Mouse (Mus musculus) liver, embryonic 14.5 days (tissue): ENCODE results near the gene Pgm2l1. TPM values are rescaled to one million over a fixed set of nuclear protein-coding genes. Genes with fewer than 3 reads are reported as not detected.

Experiments
- ATAC-seq: fragments of 200-750 bp; cut with Nextera tagmentation; 2 replicates; pipeline ENCODE4 v1.8.0; 2017; ENCODE audit warnings: moderate number of reproducible peaks, mild to moderate bottlenecking, moderate library complexity; ENCODE audit not compliant: insufficient read depth
- DNase-seq, 3 experiments: peaks; one replicate each; pipeline ENCODE4 v3.0.0-alpha.2; 2012 to 2013; ENCODE audit warnings: low read depth in 3 of 3, low spot score in 3 of 3
- H3K27ac ChIP-seq: fragments of 300-500 bp; sonication (generic); 2 replicates; pipeline ENCODE4 v1.5.1; 2014; ENCODE audit warnings: moderate library complexity, mild to moderate bottlenecking, control low read depth, inconsistent platforms
- H3K27me3 ChIP-seq: fragments of 300-500 bp; sonication (generic); 2 replicates; pipeline ENCODE4 v1.6.1; 2014; ENCODE audit warnings: mild to moderate bottlenecking, low read length, moderate library complexity; ENCODE audit not compliant: control insufficient read depth, insufficient read depth
- H3K36me3 ChIP-seq: fragments of 300-500 bp; sonication (generic); replicated peaks from 2 replicates; pipeline ENCODE4 v1.6.1; 2014; ENCODE audit warnings: low read depth; ENCODE audit not compliant: control insufficient read depth, insufficient read depth
- H3K4me1 ChIP-seq, 2 experiments: fragments of 200-500 bp in 1 of 2; fragments of 300-500 bp in 1 of 2; sonication (generic) in 1 of 2; replicated peaks; 2 replicates each; pipeline ENCODE4 v1.6.1; 2012 to 2014; ENCODE audit warnings: antibody characterized with exemption in 1 of 2, inconsistent platforms in 1 of 2, low read length in 1 of 2; ENCODE audit not compliant: control insufficient read depth in 2 of 2, insufficient read depth in 2 of 2
- H3K4me2 ChIP-seq: fragments of 300-500 bp; sonication (generic); 2 replicates; pipeline ENCODE4 v1.6.1; 2014; ENCODE audit warnings: low read depth, mild to moderate bottlenecking, control low read depth, moderate library complexity
- H3K4me3 ChIP-seq, 2 experiments: fragments of 200-500 bp in 1 of 2; fragments of 300-500 bp in 1 of 2; sonication (generic) in 1 of 2; 2 replicates each; pipeline ENCODE4 v1.5.1; 2012 to 2014; ENCODE audit warnings: low read depth in 2 of 2, low read length in 2 of 2, mild to moderate bottlenecking in 2 of 2, control low read depth in 1 of 2, inconsistent platforms in 1 of 2, moderate library complexity in 1 of 2; ENCODE audit not compliant: insufficient read depth in 1 of 2
- H3K9ac ChIP-seq: fragments of 300-500 bp; sonication (generic); replicated peaks from 2 replicates; pipeline ENCODE4 v1.6.1; 2014; ENCODE audit warnings: mild to moderate bottlenecking, control low read depth, moderate library complexity
- H3K9me3 ChIP-seq: fragments of 300-500 bp; sonication (generic); 2 replicates; pipeline ENCODE4 v1.6.1; 2016; ENCODE audit warnings: low read length, mixed read lengths; ENCODE audit not compliant: control insufficient read depth
- CTCF ChIP-seq: IDR thresholded peaks from 2 replicates; pipeline ENCODE4 v1.5.1; 2016; ENCODE audit warnings: antibody characterized with exemption, low read depth, control low read depth
- EP300 ChIP-seq: IDR thresholded peaks from 2 replicates; pipeline ENCODE4 v1.6.1; 2016; ENCODE audit warnings: antibody characterized with exemption, low read depth
- WGBS: fragments of 180-500 bp; shearing (Covaris S2); extraction: QIAGEN DNeasy Blood & Tissue Kit; methylation state at CpG from one replicate; pipeline ENCODE4 v1.1.7; 2014; ENCODE audit not compliant: insufficient replicate concordance; 5-methylcytosine and 5-hydroxymethylcytosine counted together
- polyA plus RNA-seq, 2 experiments: library from polyadenylated mRNA; depleted of rRNA in 1 of 2; stranded (reverse) in 1 of 2; unstranded in 1 of 2; fragments of >200 nt; fragmentation: Nextera tagmentation in 1 of 2; extraction: Ambion mirVana in 1 of 2; gene quantifications; 2 replicates each; pipeline versions ENCODE4 v1.2.1 to v1.2.3; 2012 to 2014

The Pgm2l1 gene
- polyA plus RNA-seq, 2 experiments = 1.3 to 2.4 TPM

DNA sequence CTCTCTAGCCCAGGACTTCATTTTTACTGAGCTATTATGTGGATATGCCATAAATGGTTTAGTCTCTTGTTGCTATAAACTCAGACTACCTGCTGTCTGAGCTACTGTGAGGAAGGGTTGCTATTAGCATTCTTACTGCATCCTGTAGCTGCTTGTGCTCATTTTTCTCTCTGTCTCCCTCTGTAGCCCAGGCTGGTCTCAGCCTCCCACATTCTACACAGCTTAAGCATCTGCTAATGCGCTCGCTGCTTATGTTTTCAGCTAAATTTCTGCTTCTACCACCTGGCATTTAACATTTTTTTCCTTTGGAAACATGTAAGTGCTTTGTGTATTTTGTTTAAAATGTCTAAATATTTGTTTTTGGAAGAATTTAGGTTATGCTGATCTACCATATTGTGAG lies 68.6 kb downstream of the Pgm2l1 start:
- Histone ChIP-seq H3K4me1 (no peaks in the 10 kb centered on the region), H3K9ac (no peak overlapping the region), H3K4me3 (no peak overlapping the region), H3K4me2 (no peak overlapping the region), H3K9me3 (no peaks in the 10 kb centered on the region), H3K27ac (no peak overlapping the region), H3K27me3 (no peaks in the 10 kb centered on the region), H3K36me3 (no peaks in the 10 kb centered on the region)
- DNase-seq = no peak
- no peak for TF ChIP-seq CTCF
- no peak for TF ChIP-seq EP300
- WGBS = 83% methylated on average over 2 of the region's 2 CpGs
- ATAC-seq = no peak

- H3K9me3 ChIP-seq = no peaks in the 10 kb centered on the region
- H3K4me1 ChIP-seq = no peaks in the 10 kb centered on the region; a peak in 1 of 4 replicates
- TF ChIP-seq EP300 (no peak), CTCF (no peak)
- no peaks in the 10 kb centered on the region for H3K27me3 ChIP-seq
- no peak overlapping the region for H3K4me3 ChIP-seq
- no peak for ATAC-seq
- 65% methylated on average over 6 of the region's 6 CpGs for WGBS
- DNase-seq = no peak
- no peak overlapping the region for H3K9ac ChIP-seq
- H3K36me3 ChIP-seq = no peaks in the 10 kb centered on the region
- no peak overlapping the region for H3K27ac ChIP-seq
- H3K4me2 ChIP-seq = no peak overlapping the region
These were observed 69.5 kb downstream of the Pgm2l1 start for GRCm38 (mm10) chr7:100296699-100297098.

DNA sequence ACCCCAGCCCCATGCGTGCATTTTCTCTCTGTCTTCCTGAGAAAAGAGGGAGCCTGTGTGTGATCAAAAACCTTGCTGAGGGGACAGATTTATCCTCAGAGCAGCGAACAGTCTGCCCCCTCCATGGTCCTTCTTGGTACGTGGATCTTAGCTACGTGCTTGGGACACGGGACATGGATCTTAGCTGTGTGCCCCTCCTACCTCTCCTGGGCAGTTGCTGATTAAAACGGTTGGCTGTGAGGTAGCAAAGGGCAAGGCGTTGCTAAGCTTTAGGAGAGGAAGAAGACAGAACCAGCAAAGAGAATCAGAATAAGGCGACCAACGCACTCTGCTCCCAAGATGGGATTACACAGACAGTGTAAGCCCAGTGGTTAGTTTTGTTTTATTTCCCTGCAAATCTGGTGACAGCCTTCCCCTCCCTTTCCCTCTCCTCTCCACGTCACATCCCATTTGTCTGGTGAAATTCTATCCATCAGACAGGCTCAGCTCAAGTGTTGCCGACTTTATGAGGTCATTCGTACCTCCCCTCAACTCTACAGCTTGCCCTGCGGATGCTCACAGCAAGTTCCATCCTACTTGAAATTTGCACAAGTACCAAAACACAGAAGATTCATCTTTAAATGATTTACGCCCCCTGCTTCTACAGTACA lies 71.8 kb downstream of the Pgm2l1 start:
- H3K27me3 ChIP-seq = no peaks in the 10 kb centered on the region
- no peaks in the 10 kb centered on the region; a peak in 1 of 4 replicates for H3K4me1 ChIP-seq
- ATAC-seq (no peak), DNase-seq (no peak)
- H3K4me2 ChIP-seq = no peak overlapping the region
- no peaks in the 10 kb centered on the region for H3K9me3 ChIP-seq
- 62% methylated on average over 14 of the region's 14 CpGs for WGBS
- no peaks in the 10 kb centered on the region for H3K36me3 ChIP-seq
- H3K9ac ChIP-seq = no peak overlapping the region
- H3K27ac ChIP-seq = no peak overlapping the region
- TF ChIP-seq EP300 = no peak
- no peak for TF ChIP-seq CTCF
- H3K4me3 ChIP-seq = no peak overlapping the region

DNA sequence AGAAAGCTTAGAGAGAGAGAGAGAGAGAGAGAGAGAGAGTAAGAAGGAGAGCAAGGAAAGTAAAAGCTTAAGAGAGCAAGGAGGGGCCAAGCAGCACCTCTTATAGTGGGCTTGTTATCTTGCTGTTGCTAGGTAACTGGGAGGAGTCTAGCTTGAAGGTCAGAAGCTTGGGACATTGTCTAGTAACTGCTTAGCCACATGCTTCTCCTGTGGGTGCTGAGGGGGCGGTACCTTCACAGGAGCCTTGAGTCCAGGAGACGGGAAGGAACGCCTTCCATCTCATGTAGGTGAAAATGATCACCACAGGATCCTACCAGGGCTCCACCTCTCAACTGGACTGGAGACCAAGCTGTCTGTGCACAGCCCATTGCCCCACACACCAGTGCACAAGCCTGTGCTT lies 74.2 kb downstream of the Pgm2l1 start:
- ATAC-seq (no peak), DNase-seq (no peak)
- Histone ChIP-seq H3K27ac (no peak overlapping the region), H3K4me3 (no peak overlapping the region), H3K27me3 (no peaks in the 10 kb centered on the region), H3K36me3 (no peaks in the 10 kb centered on the region), H3K9me3 (no peaks in the 10 kb centered on the region), H3K9ac (no peak overlapping the region), H3K4me2 (no peak overlapping the region), H3K4me1 (no peaks in the 10 kb centered on the region; a peak in 1 of 4 replicates)
- TF ChIP-seq EP300 (no peak), CTCF (no peak)
- WGBS = 47% methylated on average over 3 of the region's 3 CpGs

DNA sequence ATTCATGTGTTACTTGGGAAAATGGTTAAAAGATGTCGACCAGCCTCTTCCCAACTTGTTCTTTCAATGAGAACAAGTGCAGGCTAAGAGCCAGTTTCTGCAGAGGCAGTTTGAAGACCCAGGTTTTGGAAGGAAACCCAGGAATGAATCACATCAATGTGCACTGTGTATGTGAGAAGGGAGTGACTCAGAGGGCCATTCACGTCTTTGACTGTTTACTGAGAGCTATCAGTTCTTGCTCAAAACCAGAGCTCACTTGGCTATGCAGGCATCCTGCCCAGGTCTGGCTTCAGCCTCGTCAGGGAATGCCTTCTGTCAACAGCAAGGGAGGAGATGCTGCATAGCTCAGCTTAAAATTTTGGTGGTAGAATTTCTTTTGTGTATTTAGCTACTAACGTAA lies 75.1 kb downstream of the Pgm2l1 start:
- WGBS = 39% methylated on average over 4 of the region's 4 CpGs
- H3K9ac ChIP-seq = no peak overlapping the region
- DNase-seq = no peak

More for the DNA sequence above, 75.1 kb downstream of the Pgm2l1 start:
- no peak overlapping the region for H3K4me3 ChIP-seq
- ATAC-seq = no peak
- no peak overlapping the region for H3K27ac ChIP-seq
- H3K9me3 ChIP-seq = no peaks in the 10 kb centered on the region
- H3K27me3 ChIP-seq = no peaks in the 10 kb centered on the region
- TF ChIP-seq EP300 (no peak), CTCF (no peak)
- no peak overlapping the region for H3K4me2 ChIP-seq
- H3K4me1 ChIP-seq = no peaks in the 10 kb centered on the region; a peak in 1 of 4 replicates
- H3K36me3 ChIP-seq = no peaks in the 10 kb centered on the region
